Mouse (Mus musculus) heart, postnatal 36 days (tissue): Measurements from ENCODE around the gene Dazap1. TPM values are rescaled to one million over a fixed set of nuclear protein-coding genes. Genes with fewer than 3 reads are reported as not detected.

Source experiments
- microRNA-seq, 2 experiments: library from miRNA; unstranded; fragments of <30 nt; microRNA quantifications; one replicate each; pipeline ENCODE4 v1.2.0; 2021; ENCODE audit warnings: borderline number of aligned reads in 2 of 2
- total RNA-seq, 2 experiments: library from RNA; stranded (reverse); gene quantifications; 2 replicates each; pipeline ENCODE4 v1.2.3; 2021

The Dazap1 gene
- total RNA-seq, 2 experiments from 2014 or later, result 57.7 to 58.5 TPM

Small RNAs within 50 kb of the gene (microRNA-seq; reads per million reads assigned to microRNA genes)
- gene Mir6911, result 0 to 0.72 reads per million in 2 experiments

Other genes with a start within 250 kb of the Dazap1 start
- gene Arhgap45, start 244.8 kb upstream of the Dazap1 start, total RNA-seq, result 1 to 10 TPM; 4.1 to 5.9 TPM
- 10 to 100 TPM; 88.5 to 96.4 TPM for gene Polr2e, start 221.7 kb upstream of the Dazap1 start, total RNA-seq
- gene Gpx4, start 214.3 kb upstream of the Dazap1 start, total RNA-seq, result 100 to 1,000 TPM; 863 to 871 TPM
- gene Sbno2, start 155.9 kb upstream of the Dazap1 start, total RNA-seq, result 10 to 100 TPM; 11.2 to 12.2 TPM
- gene Stk11, start 145.7 kb upstream of the Dazap1 start, total RNA-seq, result 100 to 1,000 TPM; 137 to 165 TPM
- 1,000 to 10,000 TPM; 1,105 to 1,168 TPM for gene Atp5d, start 122.9 kb upstream of the Dazap1 start, total RNA-seq
- 1 to 10 TPM; 2.0 to 4.7 TPM for gene Cbarp, start 120.7 kb upstream of the Dazap1 start, total RNA-seq
- gene Midn, start 113.2 kb upstream of the Dazap1 start, total RNA-seq, result 100 to 1,000 TPM in 1 of 2 experiments, 10 to 100 TPM in 1; 99.9 to 117 TPM
- gene Cirbp, start 95.5 kb upstream of the Dazap1 start, total RNA-seq, result 10 to 100 TPM; 48.2 to 67.0 TPM
- 1 to 10 TPM; 4.4 to 4.6 TPM for gene 1600002K03Rik, start 88.5 kb upstream of the Dazap1 start, total RNA-seq
- gene Efna2, start 82.0 kb upstream of the Dazap1 start, total RNA-seq, result 1 to 10 TPM in 1 of 2 experiments, under 1 TPM in 1; 0.75 to 1.1 TPM
- gene Mum1, start 35.1 kb upstream of the Dazap1 start, total RNA-seq, result 10 to 100 TPM; 13.1 to 15.3 TPM
- 100 to 1,000 TPM; 962 to 997 TPM for gene Ndufs7, start 12.4 kb upstream of the Dazap1 start, total RNA-seq
- 10 to 100 TPM in 1 of 2 experiments, 1 to 10 TPM in 1; 8.9 to 12.0 TPM for gene Gamt, start 474 bp upstream of the Dazap1 start, total RNA-seq
- gene Rps15, start 31.0 kb downstream of the Dazap1 start, total RNA-seq, result 100 to 1,000 TPM; 748 to 777 TPM
- 1 to 10 TPM; 2.1 to 3.7 TPM for gene Apc2, start 34.5 kb downstream of the Dazap1 start, total RNA-seq
- gene 2310011J03Rik, start 59.1 kb downstream of the Dazap1 start, total RNA-seq, result 10 to 100 TPM; 13.8 to 15.1 TPM
- 1 to 10 TPM; 2.2 to 2.9 TPM for gene Pcsk4, start 68.0 kb downstream of the Dazap1 start, total RNA-seq
- gene Reep6, start 68.5 kb downstream of the Dazap1 start, total RNA-seq, result 1 to 10 TPM; 2.7 TPM
- gene Adamtsl5, start 86.9 kb downstream of the Dazap1 start, total RNA-seq, result 10 to 100 TPM; 75.9 to 83.8 TPM
- under 1 TPM; 0.49 to 0.64 TPM for gene Plk5, start 95.0 kb downstream of the Dazap1 start, total RNA-seq
- gene Mex3d, start 126.2 kb downstream of the Dazap1 start, total RNA-seq, result 1 to 10 TPM; 8.1 to 8.6 TPM
- gene Mbd3, start 138.1 kb downstream of the Dazap1 start, total RNA-seq, result 10 to 100 TPM; 82.1 to 82.2 TPM
- gene Uqcr11, start 145.3 kb downstream of the Dazap1 start, total RNA-seq, result 1,000 to 10,000 TPM; 1,920 to 2,020 TPM
- gene Tcf3, start 172.2 kb downstream of the Dazap1 start, total RNA-seq, result 10 to 100 TPM; 17.9 to 20.9 TPM
- gene Onecut3, start 233.3 kb downstream of the Dazap1 start, total RNA-seq, result not detected